Mouse (Mus musculus) megakaryocyte progenitor cell, adult 5-6 weeks (primary cell): ENCODE measurements around the gene Hic1. TPM values are rescaled to one million over a fixed set of nuclear protein-coding genes. Genes with fewer than 3 reads are reported as not detected.

ENCODE experiments used
- ATAC-seq: replicated peaks from 2 replicates; pipeline ENCODE4 v1.8.0; 2016; ENCODE audit warnings: mild to moderate bottlenecking, moderate TSS enrichment, inconsistent platforms; ENCODE audit not compliant: poor library complexity
- total RNA-seq, 2 experiments: library from RNA; stranded (forward) in 1 of 2; stranded (reverse) in 1 of 2; fragments of 157-497, 149-512 nt in 1 of 2; fragments of 200-1000 nt in 1 of 2; gene quantifications; 2 replicates each; pipeline versions ENCODE4 v1.2.3 to v1.2.4; 2015 to 2017

The Hic1 gene
- total RNA-seq, 2 experiments from 2014 or later, result 0.02 TPM; not detected in 1

DNA sequence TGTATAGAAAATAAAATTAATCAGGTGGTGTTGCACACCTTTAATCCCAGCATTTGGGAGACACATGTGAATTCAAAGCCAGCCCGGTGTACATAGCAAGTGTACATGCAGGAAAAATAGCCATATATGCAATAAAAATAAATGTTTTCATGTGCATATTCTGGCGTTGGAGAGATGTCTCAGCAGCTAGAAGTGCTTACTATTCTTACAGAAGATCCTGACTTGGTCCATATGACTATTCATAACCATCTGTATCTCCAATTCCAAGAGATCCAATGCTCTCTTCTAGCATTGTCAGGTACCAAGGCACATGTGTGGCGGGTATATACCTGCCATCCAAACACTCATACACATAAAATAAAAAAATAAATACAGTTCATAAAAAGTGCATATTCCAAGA lies 42.9 kb downstream of the Hic1 start:
- no peak for ATAC-seq

DNA sequence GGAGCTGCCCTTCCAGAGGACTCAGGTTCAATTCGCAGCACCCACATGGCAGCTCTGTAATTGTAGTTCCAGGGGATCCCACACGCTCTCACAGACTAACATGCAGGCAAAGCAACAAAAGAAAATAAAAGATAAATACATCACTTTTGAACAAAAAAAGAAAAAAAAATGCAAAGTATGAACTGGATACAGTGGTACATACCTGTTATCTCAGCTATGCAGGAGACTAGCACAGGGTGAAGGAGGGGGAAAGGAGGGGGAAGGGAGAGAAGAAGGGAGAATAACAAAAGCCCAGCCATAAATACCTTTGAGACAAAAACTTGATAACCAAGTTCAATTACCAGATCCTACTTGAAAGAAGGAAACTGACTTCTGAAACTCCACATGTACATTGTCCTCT lies 44.9 kb downstream of the Hic1 start:
- no peak for ATAC-seq

DNA sequence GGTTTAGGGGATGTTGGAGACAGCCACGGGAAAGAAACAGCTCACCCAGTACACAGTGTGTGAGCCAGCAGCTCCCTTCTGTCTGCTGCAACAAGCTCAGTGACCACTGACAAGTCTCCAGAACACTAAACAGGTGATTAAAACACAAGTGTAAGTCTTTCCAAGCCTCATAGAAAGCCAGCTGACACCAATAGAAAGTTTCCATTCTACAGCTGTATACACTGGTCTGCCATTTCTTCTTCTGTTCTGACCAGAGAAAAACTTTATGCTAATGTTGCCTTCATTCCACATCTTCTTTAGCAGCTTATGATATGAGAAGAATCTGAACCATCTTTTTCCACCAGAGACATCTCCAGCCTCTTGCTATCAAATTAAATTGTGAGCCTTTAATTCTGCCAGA lies 48.0 kb downstream of the Hic1 start:
- no peak for ATAC-seq

DNA sequence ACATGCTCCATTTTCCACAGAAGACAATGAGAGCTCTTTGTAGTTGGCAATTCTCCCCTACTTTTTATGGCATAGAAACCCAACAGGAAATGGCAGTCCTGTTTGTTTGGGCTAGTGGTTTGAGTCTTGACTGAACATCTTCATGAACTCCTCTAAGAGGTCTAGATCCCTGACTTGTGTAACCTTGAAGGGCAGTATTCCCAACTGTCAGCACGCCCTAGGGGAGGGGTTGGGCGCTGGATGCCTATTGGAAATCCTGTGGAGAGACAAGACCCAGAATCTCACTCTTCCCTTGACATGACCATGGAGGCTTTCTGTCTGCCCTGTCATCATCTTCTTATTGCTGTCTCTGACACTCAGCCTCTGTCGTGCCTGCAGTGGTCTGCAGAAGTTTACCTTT lies 49.5 kb downstream of the Hic1 start:
- no peak for ATAC-seq

DNA sequence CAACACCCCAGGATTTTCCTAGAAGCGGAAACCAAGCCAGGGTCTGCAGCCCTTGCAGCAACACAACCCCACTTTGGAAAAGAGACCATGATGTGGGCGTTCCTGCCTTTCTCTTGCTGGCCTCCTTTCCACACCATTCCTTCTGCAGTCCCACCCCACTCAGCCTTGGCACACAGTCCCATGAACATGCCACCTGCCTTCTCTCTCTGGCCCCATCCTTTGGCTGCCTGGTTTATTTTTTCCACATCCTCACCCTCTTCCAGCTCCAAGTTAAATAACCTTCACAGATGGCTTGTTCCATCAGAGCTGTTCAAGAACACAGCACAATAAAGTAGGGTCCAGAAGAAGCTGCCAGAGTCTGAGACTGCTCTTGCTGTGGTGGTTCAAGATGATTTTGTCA lies 50.0 kb downstream of the Hic1 start:
- no peak for ATAC-seq

DNA sequence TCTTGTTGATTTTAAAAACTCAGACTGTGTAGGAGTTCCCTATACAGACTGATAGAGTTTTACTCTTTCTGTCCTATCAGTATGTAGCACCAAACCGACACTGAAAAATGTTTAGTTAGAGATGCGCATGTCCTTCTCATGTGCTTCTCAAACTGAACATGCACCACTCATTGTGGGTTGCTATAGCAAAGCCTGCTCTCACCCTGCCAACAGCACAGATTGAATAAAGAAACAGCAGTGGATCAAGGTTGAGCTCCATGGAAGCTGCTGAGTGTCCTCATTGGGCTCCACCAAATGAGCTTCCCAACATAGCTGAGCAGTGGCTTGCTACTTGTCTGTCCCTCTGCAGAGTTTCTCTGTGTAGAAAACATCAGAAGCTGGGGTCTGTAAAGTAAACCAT lies 51.2 kb downstream of the Hic1 start:
- ATAC-seq, result no peak

DNA sequence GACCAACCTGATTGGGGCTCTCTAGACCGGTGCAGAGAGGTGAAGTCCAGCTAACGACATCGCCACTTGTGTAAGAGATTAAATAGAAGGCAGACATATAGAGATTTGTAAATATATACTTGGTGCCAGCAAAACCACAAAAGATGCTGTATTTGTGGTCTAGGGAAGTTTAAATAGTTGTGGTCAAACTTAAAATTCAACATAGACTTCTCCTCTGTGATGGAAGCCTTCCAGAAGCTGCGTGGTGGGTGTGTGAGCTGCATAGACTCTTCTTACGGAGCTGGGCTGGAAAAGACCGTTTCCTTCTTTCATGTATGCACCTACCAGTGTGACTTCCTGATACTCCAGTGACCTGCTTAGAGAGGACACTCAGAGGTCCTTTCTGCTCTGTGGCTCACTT lies 52.9 kb downstream of the Hic1 start:
- peak; percentile 58 for ATAC-seq

Other genes starting within 250 kb of the Hic1 start
- gene Smg6, start 243.7 kb downstream of the Hic1 start, total RNA-seq (2015), result 15.3 and 23.1 TPM in 2 replicates
- gene Smg6, start 243.7 kb downstream of the Hic1 start, total RNA-seq (2017), result 29.5 and 32.7 TPM in 2 replicates
- gene Srr, start 243.6 kb downstream of the Hic1 start, total RNA-seq (2015), result 5.8 and 6.3 TPM in 2 replicates
- 4.4 and 6.1 TPM in 2 replicates for gene Srr, start 243.6 kb downstream of the Hic1 start, total RNA-seq (2017)
- 20.8 and 26.3 TPM in 2 replicates for gene Ovca2, start 9.3 kb upstream of the Hic1 start, total RNA-seq (2015)
- gene Ovca2, start 9.3 kb upstream of the Hic1 start, total RNA-seq (2017), result 14.5 and 16.5 TPM in 2 replicates
- gene Dph1, start 21.7 kb upstream of the Hic1 start, total RNA-seq (2015), result 3.3 and 7.4 TPM in 2 replicates
- 9.2 and 9.5 TPM in 2 replicates for gene Dph1, start 21.7 kb upstream of the Hic1 start, total RNA-seq (2017)
- gene Rtn4rl1, start 24.3 kb upstream of the Hic1 start, total RNA-seq (2015), result 0.49 and 1.1 TPM in 2 replicates
- 0.20 and 0.42 TPM in 2 replicates for gene Rtn4rl1, start 24.3 kb upstream of the Hic1 start, total RNA-seq (2017)
- gene Rpa1, start 178.8 kb upstream of the Hic1 start, total RNA-seq (2015), result 50.1 and 53.0 TPM in 2 replicates
- 176 and 178 TPM in 2 replicates for gene Rpa1, start 178.8 kb upstream of the Hic1 start, total RNA-seq (2017)
- gene Smyd4, start 178.9 kb upstream of the Hic1 start, total RNA-seq (2015), result 2.2 and 5.1 TPM in 2 replicates
- gene Smyd4, start 178.9 kb upstream of the Hic1 start, total RNA-seq (2017), result 13.9 and 21.9 TPM in 2 replicates